Mouse (Mus musculus): ENCODE data around the gene Kcnh2. TPM values are rescaled to one million over a fixed set of nuclear protein-coding genes. Genes with fewer than 3 reads are reported as not detected.
A peak's percentile ranks its signal among the peaks of the same experiment; 100 is the strongest.

The Kcnh2 gene
- polyA plus RNA-seq, 1 experiment from 2014 or later = 11.9 TPM

- DNase-seq (ENCODE audit: low spot score) (no peak), ATAC-seq (ENCODE audit: low FRiP score) (no peak)
- H3K27me3 ChIP-seq (ENCODE audit: control insufficient read depth, insufficient read depth, low read length) = no peaks in the 10 kb centered on the region
- WGBS = 88% methylated on average over 15 of the region's 15 CpGs
- H3K9ac ChIP-seq (ENCODE audit: low read depth, low read length) = no peak overlapping the region
- H3K4me3 ChIP-seq (ENCODE audit: low read depth, low read length) = no peak overlapping the region
- peaks cover 7% of the 10 kb centered on the region for H3K36me3 ChIP-seq (ENCODE audit: control insufficient read depth, insufficient read depth, low read length)
- peaks cover 26% of the 10 kb centered on the region for H3K4me1 ChIP-seq (replicated peaks; ENCODE audit: control insufficient read depth, insufficient read depth, low read length)
- H3K4me2 ChIP-seq (replicated peaks; ENCODE audit: low read depth, low read length) = no peak overlapping the region
- H3K27ac ChIP-seq (ENCODE audit: low read depth, low read length) = no peak overlapping the region
- H3K9me3 ChIP-seq (ENCODE audit: control insufficient read depth, low read length) = no peaks in the 10 kb centered on the region
Observed at GRCm38 (mm10) chr5:24326166-24326841, 25.1 kb downstream of the Kcnh2 start.

- H3K27me3 ChIP-seq (ENCODE audit: control insufficient read depth, insufficient read depth, low read length) = no peaks in the 10 kb centered on the region
- peaks cover 33% of the 10 kb centered on the region for H3K4me1 ChIP-seq (replicated peaks; ENCODE audit: control insufficient read depth, insufficient read depth, low read length)
- H3K9me3 ChIP-seq (ENCODE audit: control insufficient read depth, low read length) = no peaks in the 10 kb centered on the region
- H3K36me3 ChIP-seq (ENCODE audit: control insufficient read depth, insufficient read depth, low read length) = peaks cover 7% of the 10 kb centered on the region
- H3K4me2 ChIP-seq (replicated peaks; ENCODE audit: low read depth, low read length) = no peak overlapping the region
- WGBS = 41% methylated on average over 14 of the region's 14 CpGs
- DNase-seq (ENCODE audit: low spot score) (no peak), ATAC-seq (ENCODE audit: low FRiP score) (no peak)
- no peak overlapping the region for H3K4me3 ChIP-seq (ENCODE audit: low read depth, low read length)
- H3K9ac ChIP-seq (ENCODE audit: low read depth, low read length) = no peak overlapping the region
- no peak overlapping the region for H3K27ac ChIP-seq (ENCODE audit: low read depth, low read length)
Observed at GRCm38 (mm10) chr5:24325251-24325650, 26.2 kb downstream of the Kcnh2 start.

- 5% methylated on average over 20 of the region's 22 CpGs for WGBS
- Histone ChIP-seq H3K36me3 (ENCODE audit: control insufficient read depth, insufficient read depth, low read length) (peaks cover 7% of the 10 kb centered on the region), H3K27ac (ENCODE audit: low read depth, low read length) (peak overlapping the region; percentile 90), H3K4me3 (ENCODE audit: low read depth, low read length) (peak overlapping the region; percentile 20), H3K4me2 (replicated peaks; ENCODE audit: low read depth, low read length) (peak overlapping the region; percentile 41), H3K4me1 (replicated peaks; ENCODE audit: control insufficient read depth, insufficient read depth, low read length) (peaks cover 19% of the 10 kb centered on the region), H3K27me3 (ENCODE audit: control insufficient read depth, insufficient read depth, low read length) (no peaks in the 10 kb centered on the region), H3K9me3 (ENCODE audit: control insufficient read depth, low read length) (no peaks in the 10 kb centered on the region), H3K9ac (ENCODE audit: low read depth, low read length) (peak overlapping the region; percentile 63)
- ATAC-seq (ENCODE audit: low FRiP score) = peak; percentile 82
- peak; percentile 75 for DNase-seq (ENCODE audit: low spot score)
Observed at GRCm38 (mm10) chr5:24321711-24322682, 29.4 kb downstream of the Kcnh2 start.

GRCm38 (mm10) chr5:24320894-24321293 is 30.5 kb downstream of the Kcnh2 start:
- H3K4me2 ChIP-seq (replicated peaks; ENCODE audit: low read depth, low read length) = no peak overlapping the region; the same call in 1 of the 2 replicates
- WGBS = 37% methylated on average over 5 of the region's 5 CpGs

GRCm38 (mm10) chr5:24320467-24320813 is 31.0 kb downstream of the Kcnh2 start:
- Histone ChIP-seq H3K9me3 (ENCODE audit: control insufficient read depth, low read length) (no peaks in the 10 kb centered on the region), H3K27me3 (ENCODE audit: control insufficient read depth, insufficient read depth, low read length) (no peaks in the 10 kb centered on the region), H3K4me3 (ENCODE audit: low read depth, low read length) (no peak overlapping the region), H3K36me3 (ENCODE audit: control insufficient read depth, insufficient read depth, low read length) (peaks cover 4% of the 10 kb centered on the region), H3K9ac (ENCODE audit: low read depth, low read length) (peak overlapping the region; percentile 20), H3K4me2 (replicated peaks; ENCODE audit: low read depth, low read length) (peak overlapping the region; percentile 19), H3K27ac (ENCODE audit: low read depth, low read length) (0 out of 2 replicates have a peak overlapping the region, but pooled peaks have one; percentile 24), H3K4me1 (replicated peaks; ENCODE audit: control insufficient read depth, insufficient read depth, low read length) (peaks cover 19% of the 10 kb centered on the region)
- ATAC-seq (ENCODE audit: low FRiP score) (no peak), DNase-seq (ENCODE audit: low spot score) (no peak)
- WGBS = 49% methylated on average over 6 of the region's 6 CpGs

More at GRCm38 (mm10) chr5:24320894-24321293, 30.5 kb downstream of the Kcnh2 start:
- H3K36me3 ChIP-seq (ENCODE audit: control insufficient read depth, insufficient read depth, low read length) = peaks cover 7% of the 10 kb centered on the region
- H3K9ac ChIP-seq (ENCODE audit: low read depth, low read length) = peak overlapping the region; percentile 63
- no peak for DNase-seq (ENCODE audit: low spot score)
- H3K27ac ChIP-seq (ENCODE audit: low read depth, low read length) = 0 out of 2 replicates have a peak overlapping the region, but pooled peaks have one; percentile 24
- H3K4me1 ChIP-seq (replicated peaks; ENCODE audit: control insufficient read depth, insufficient read depth, low read length) = peaks cover 19% of the 10 kb centered on the region
- no peak overlapping the region for H3K4me3 ChIP-seq (ENCODE audit: low read depth, low read length)
- H3K9me3 ChIP-seq (ENCODE audit: control insufficient read depth, low read length) = no peaks in the 10 kb centered on the region
- H3K27me3 ChIP-seq (ENCODE audit: control insufficient read depth, insufficient read depth, low read length) = no peaks in the 10 kb centered on the region
- ATAC-seq (ENCODE audit: low FRiP score) = no peak

GRCm38 (mm10) chr5:24319776-24320466 is 31.5 kb downstream of the Kcnh2 start:
- Histone ChIP-seq H3K27ac (ENCODE audit: low read depth, low read length) (no peak overlapping the region), H3K4me1 (replicated peaks; ENCODE audit: control insufficient read depth, insufficient read depth, low read length) (peaks cover 19% of the 10 kb centered on the region), H3K36me3 (ENCODE audit: control insufficient read depth, insufficient read depth, low read length) (0 out of 2 replicates have a peak, but pooled peaks cover 2% of the 10 kb centered on the region), H3K9ac (ENCODE audit: low read depth, low read length) (peak overlapping the region; percentile 20; the same call in 1 of the 2 replicates), H3K4me2 (replicated peaks; ENCODE audit: low read depth, low read length) (peak overlapping the region; percentile 19; the same call in 1 of the 2 replicates), H3K4me3 (ENCODE audit: low read depth, low read length) (no peak overlapping the region), H3K9me3 (ENCODE audit: control insufficient read depth, low read length) (no peaks in the 10 kb centered on the region), H3K27me3 (ENCODE audit: control insufficient read depth, insufficient read depth, low read length) (no peaks in the 10 kb centered on the region)
- DNase-seq (ENCODE audit: low spot score) = no peak
- 13% methylated on average over 13 of the region's 13 CpGs for WGBS
- ATAC-seq (ENCODE audit: low FRiP score) = no peak

GRCm38 (mm10) chr5:24309223-24309622 is 42.2 kb downstream of the Kcnh2 start:
- DNase-seq (ENCODE audit: low spot score) (no peak), ATAC-seq (ENCODE audit: low FRiP score) (no peak)
- Histone ChIP-seq H3K4me1 (replicated peaks; ENCODE audit: control insufficient read depth, insufficient read depth, low read length) (no peaks in the 10 kb centered on the region), H3K9ac (ENCODE audit: low read depth, low read length) (no peak overlapping the region), H3K27ac (ENCODE audit: low read depth, low read length) (no peak overlapping the region), H3K27me3 (ENCODE audit: control insufficient read depth, insufficient read depth, low read length) (no peaks in the 10 kb centered on the region), H3K4me3 (ENCODE audit: low read depth, low read length) (no peak overlapping the region), H3K9me3 (ENCODE audit: control insufficient read depth, low read length) (0 out of 2 replicates have a peak, but pooled peaks cover 2% of the 10 kb centered on the region), H3K36me3 (ENCODE audit: control insufficient read depth, insufficient read depth, low read length) (no peaks in the 10 kb centered on the region), H3K4me2 (replicated peaks; ENCODE audit: low read depth, low read length) (no peak overlapping the region)
- WGBS = 92% methylated on average over 2 of the region's 2 CpGs

- ATAC-seq (ENCODE audit: low FRiP score) (no peak), DNase-seq (ENCODE audit: low spot score) (no peak)
- 80% methylated on average over 7 of the region's 7 CpGs for WGBS
Observed at GRCm38 (mm10) chr5:24308621-24309020, 42.8 kb downstream of the Kcnh2 start.

More at GRCm38 (mm10) chr5:24308621-24309020, 42.8 kb downstream of the Kcnh2 start:
- no peaks in the 10 kb centered on the region for H3K9me3 ChIP-seq (ENCODE audit: control insufficient read depth, low read length)
- no peak overlapping the region for H3K4me2 ChIP-seq (replicated peaks; ENCODE audit: low read depth, low read length)
- H3K9ac ChIP-seq (ENCODE audit: low read depth, low read length) = no peak overlapping the region
- H3K27me3 ChIP-seq (ENCODE audit: control insufficient read depth, insufficient read depth, low read length) = no peaks in the 10 kb centered on the region
- H3K4me3 ChIP-seq (ENCODE audit: low read depth, low read length) = no peak overlapping the region
- no peak overlapping the region for H3K27ac ChIP-seq (ENCODE audit: low read depth, low read length)
- no peaks in the 10 kb centered on the region for H3K36me3 ChIP-seq (ENCODE audit: control insufficient read depth, insufficient read depth, low read length)
- H3K4me1 ChIP-seq (replicated peaks; ENCODE audit: control insufficient read depth, insufficient read depth, low read length) = no peaks in the 10 kb centered on the region
